Mouse (Mus musculus): ENCODE data around the gene Svep1.

DNA sequence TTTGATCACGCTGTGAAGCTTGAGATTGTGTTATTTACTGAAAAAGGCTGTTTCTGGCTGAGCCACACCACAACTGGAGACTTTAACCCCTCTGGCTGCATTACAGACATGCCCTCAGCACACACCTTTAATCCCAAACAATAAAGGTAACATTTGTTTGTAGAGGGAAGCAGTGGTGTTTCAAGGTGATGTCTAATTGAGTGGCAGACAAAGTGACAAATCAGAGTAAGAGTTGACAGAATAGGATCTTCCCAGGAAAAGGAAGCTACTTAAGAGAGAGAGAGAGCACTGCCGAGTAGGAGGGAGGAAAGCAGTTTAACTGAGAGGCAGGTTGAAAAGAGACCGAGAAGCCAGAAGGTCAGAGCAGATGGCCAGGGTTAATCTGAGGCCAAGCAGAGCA lies 203.2 kb downstream of the Svep1 start:
- no peak for TF ChIP-seq CTCF (IDR thresholded peaks at IDR 0.05; ENCODE audit: low read depth)
- TF ChIP-seq EP300 (IDR thresholded peaks at IDR 0.05; ENCODE audit: low read depth) = no peak
